Mouse (Mus musculus): ENCODE data around the gene Safb. TPM values are rescaled to one million over a fixed set of nuclear protein-coding genes. Genes with fewer than 3 reads are reported as not detected.

Gene Safb
- 122 and 190 TPM in 2 replicates for polyA plus RNA-seq (2012)

DNA sequence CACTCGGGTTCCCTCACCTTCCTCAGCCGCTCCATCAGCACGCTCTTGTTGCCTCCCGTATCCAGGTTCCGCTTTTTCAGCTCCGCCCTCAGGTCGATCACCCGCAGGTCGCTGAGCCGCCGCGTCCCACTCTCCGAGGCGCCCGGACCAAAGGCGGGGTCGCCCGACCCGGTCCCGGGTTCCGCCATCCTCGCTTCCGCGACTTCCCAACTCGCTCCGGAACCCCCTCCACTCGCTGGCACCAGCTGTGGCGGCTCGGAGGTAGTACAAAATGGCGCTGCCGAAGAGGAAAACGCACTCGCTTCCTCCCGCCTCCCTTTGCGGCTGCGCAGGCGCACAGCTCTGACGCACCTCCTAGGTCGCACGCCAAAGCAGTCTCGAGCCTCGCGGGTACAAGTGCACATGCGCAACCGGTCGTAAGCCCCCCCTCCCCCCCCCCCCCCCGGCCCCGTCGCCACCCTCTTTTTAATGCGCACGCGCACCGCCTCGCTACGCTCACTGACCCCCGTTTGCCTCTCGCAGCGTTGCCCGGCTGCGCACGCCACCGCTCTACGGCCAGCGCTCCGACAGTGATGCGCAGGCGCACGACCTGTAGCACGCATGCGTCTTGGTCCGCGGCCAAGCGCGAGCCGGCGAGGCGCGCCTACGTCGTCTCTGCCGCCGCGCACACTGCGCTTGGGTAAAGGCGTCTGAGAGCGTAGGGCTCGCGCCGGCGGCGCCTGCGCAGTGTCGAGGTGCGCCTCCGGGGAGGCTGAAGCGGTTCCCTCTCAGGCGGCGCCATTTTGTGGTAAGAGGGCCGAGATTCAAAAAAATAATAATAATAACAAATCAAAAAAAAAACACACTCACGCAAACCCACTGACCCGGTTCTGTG lies at the start of gene Safb, which contains the start of gene Safb2:
TSS of gene Safb (plus strand) at position 569 of the 874 bp plus-strand sequence.
TSS of gene Safb2 (minus strand) at position 329 of the 874 bp plus-strand sequence.

DNA sequence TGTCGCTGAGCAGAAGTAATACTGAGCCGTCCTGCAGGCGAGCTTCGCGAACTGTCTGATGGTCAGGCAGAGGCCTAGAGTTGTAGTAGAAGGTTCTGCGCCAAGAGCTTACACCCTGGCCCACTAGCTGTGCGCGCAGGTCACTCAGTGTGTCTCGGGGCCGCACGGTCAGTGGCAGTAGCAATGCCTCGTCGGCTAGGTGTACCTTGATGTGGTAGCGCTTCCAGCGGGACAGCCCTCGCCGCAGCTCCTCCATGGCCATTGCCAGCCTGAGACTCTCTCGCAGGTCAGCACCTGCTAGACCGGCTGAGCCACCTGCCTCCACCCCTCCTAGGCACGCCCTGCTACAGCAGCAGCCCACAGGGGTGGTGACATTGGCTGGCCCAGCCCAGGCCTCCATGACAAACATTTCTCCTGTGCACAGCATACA lies 30.5 kb upstream of the Safb start, which contains the start of gene Gm20219:
TSS of gene Gm20219 (minus strand) at position 266 of the 430 bp plus-strand sequence.

DNA sequence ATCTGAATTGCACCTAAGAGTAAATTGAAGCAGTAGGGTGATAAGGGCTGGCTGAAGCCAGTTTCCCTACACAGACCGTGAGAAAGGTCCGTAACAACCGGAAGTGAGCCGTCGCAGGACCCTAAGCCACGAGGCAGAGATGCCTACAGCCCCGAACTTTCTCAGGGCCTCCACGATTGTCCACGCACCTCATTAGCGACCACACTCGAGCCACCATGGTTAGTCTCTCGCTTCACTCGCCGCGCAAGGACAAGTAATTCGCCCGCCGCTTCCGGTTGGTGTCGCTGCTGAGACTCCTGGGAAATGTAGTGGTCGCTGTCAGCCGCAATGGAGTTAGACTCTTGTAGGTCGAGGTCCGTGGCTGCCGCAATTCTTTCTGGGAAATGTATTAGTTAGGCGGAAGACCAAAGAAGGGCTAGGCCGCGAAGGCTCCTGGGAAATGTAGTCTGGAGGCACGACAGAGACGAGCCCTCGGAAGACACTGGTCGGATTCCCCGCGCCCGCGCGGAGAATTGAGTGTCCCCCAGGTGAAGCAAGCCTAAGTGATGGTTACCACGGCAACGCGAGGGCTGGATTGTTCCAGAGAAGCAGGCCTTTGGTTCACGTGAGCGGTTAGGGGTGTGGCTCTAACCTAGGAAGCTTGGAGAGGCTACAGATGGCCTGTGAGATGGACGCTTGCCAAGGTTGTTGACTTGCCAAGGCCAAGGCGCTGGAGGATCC lies 25.0 kb downstream of the Safb start, which contains the start of gene 2410015M20Rik:
TSS of gene 2410015M20Rik (minus strand) at position 320 of the 720 bp plus-strand sequence.

DNA sequence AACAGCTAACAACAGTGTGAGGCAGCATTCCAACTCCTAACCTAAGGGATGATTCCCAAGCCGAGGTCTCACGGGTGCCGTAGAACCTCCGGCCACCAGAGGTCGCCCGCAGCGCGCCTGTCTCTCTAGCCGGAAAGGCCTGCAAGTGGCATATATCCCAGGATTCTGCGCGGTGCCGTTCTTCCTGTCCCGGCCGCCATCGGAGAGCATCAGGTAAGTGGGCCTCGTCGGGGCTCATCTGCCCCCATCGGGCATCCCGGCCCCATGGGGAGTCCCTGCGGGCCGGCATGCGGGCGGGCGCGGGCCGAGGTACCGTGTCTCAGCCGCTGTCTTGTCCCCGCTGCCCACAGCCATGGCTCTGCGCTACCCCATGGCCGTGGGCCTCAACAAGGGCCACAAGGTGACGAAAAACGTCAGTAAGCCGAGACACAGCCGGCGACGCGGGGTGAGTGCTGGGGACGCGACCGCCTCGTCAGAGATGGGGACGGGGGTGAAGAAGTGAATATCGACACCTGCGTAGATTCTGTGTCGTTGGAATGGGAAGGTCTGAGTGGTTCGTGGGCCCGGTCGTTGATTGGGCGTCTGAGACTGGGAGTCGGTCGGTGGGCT lies 28.7 kb downstream of the Safb start, which contains the start of gene Rpl36:
TSS of gene Rpl36 (plus strand) at position 181 of the 609 bp plus-strand sequence.

DNA sequence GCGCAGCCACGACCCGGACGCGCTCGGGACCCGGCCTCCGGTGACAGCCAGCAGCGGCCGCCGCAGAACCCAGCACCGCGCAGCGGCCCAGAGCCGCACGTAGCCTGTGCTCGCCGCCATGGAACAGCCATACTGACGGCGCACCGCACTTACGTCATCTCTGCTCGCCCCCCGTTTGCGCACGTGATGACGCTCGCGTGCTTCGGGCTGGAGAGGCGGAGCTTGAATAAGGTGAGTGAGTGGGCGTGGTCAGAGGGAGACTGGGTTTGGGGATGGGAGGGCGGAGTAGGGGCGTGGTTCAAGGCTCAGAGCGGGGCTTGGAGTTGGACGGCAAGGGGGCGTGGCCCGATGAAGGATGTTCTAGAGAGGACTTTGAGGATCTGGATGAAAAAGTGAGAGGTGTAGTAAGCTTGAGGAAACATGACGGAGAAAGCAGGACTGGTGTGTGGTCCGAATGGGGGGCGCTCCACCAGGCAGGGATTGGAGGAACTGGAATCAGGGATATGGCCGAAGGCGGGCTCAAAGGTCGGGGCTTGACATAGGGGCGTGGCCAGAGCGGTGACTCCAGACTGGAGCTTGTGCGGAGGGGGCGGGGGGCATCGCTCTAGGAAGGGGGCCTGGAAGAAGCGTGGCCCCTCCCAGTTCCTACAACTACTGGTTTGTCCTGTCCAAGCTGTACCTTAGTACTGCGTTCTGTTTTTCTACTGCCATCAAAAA lies 42.3 kb downstream of the Safb start, which contains the start of gene Lonp1:
TSS of gene Lonp1 (minus strand) at position 134 of the 717 bp plus-strand sequence.

DNA sequence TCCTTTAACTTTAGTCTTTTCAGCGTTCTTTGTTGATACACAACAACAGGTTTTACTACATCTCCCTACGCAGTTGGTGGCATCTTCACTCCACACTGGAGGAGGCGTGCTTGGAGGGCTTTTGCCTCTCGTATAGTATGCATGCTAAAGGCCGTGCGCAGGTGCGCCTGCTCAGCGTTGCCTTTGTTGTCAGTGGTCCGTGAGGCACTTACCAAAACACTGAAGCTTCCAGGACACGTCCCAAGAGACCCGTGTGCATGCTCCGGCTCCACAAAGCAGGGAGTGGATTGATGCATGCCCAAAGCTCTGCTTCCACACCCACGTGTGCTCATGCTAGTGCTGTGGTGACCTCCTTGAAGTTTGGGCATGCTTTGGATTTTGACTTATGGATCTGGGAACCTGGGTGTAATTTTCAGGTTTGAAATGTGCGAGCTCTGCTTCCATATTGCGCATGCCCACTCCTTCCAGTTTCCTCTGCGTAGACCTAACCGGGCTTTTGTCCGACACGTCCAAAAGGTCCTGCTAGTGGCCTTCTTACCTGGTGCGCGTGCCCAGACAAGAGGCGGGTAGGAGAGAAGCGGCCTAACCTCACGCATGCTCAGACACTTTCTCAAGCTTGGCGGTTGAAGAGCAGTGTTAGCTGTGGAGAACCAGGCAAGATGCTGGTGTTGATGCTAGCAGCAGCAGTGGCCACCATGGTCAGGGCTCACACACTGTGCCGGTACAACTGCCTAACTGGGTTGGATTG lies 43.1 kb downstream of the Safb start, which contains the start of gene Catsperd:
TSS of gene Catsperd (plus strand) at position 614 of the 748 bp plus-strand sequence.

Other genes starting within 250 kb of the Safb start
- 146 and 239 TPM in 2 replicates for gene Ptprs, start 108.3 kb upstream of the Safb start, polyA plus RNA-seq (2012)
- not detected in 2 replicates for gene Znrf4, start 72.4 kb upstream of the Safb start, polyA plus RNA-seq (2012)
- 0.79 and 1.2 TPM in 2 replicates for gene Gm20219, start 30.4 kb upstream of the Safb start, polyA plus RNA-seq (2012)
- gene Safb2, start 240 bp upstream of the Safb start, polyA plus RNA-seq (2012): 222 and 401 TPM in 2 replicates
- gene 2410015M20Rik, start 24.9 kb downstream of the Safb start, polyA plus RNA-seq (2012): 289 and 328 TPM in 2 replicates
- gene Rpl36, start 28.6 kb downstream of the Safb start, polyA plus RNA-seq (2012): 8,768 and 8,813 TPM in 2 replicates
- 83.3 and 99.4 TPM in 2 replicates for gene Lonp1, start 42.1 kb downstream of the Safb start, polyA plus RNA-seq (2012)
- 0.08 and 0.35 TPM in 2 replicates for gene Catsperd, start 43.3 kb downstream of the Safb start, polyA plus RNA-seq (2012)
- gene Ranbp3, start 88.5 kb downstream of the Safb start, polyA plus RNA-seq (2012): 104 and 107 TPM in 2 replicates
- gene Ndufa11, start 132.9 kb downstream of the Safb start, polyA plus RNA-seq (2012): 280 and 302 TPM in 2 replicates
- gene Vmac, start 133.2 kb downstream of the Safb start, polyA plus RNA-seq (2012): 15.8 and 18.8 TPM in 2 replicates
- 3.7 and 4.5 TPM in 2 replicates for gene Nrtn, start 172.7 kb downstream of the Safb start, polyA plus RNA-seq (2012)
- gene Dus3l, start 179.9 kb downstream of the Safb start, polyA plus RNA-seq (2012): 83.8 and 107 TPM in 2 replicates
- 14.2 and 18.3 TPM in 2 replicates for gene Prr22, start 185.4 kb downstream of the Safb start, polyA plus RNA-seq (2012)
- 36.0 and 39.0 TPM in 2 replicates for gene Rfx2, start 246.2 kb downstream of the Safb start, polyA plus RNA-seq (2012)

Measured in megakaryocyte-erythroid progenitor cell, adult 5 weeks (primary cell).